ENCODE assay signal across 7 mouse cellular contexts in the genomic region with DNA sequence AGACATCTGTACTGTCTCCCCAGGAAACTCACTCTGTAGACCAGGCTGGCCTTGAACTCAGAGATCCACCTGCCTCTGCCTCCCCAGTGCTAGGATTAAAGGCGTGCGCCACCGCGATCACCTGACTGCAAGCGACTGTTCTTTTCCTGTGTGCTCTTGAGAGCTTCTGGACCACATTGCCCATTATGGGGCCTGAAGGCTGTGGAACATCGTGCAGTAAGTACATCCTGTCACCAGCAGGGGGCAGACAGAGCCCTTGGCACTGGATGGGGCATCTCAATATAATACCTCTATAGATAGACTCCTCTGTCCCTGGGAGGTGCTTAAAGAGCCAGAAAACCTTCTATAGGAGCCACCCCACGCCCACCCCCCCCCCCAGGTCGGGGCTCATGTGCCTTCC. TPM values are rescaled to one million over a fixed set of nuclear protein-coding genes. Genes with fewer than 3 reads are reported as not detected.
A peak's percentile ranks its signal among the peaks of the same experiment; 100 is the strongest.
DNase-seq lines count a peak whose midpoint lies in the region.

No protein-coding gene starts in this region.

- intact Hi-C loops in left cerebral cortex, postnatal 10 days (cut with DNase I) = loop anchor here (5.0 kb wide), 2 partner anchors 338 to 362 kb away; no protein-coding TSS in a partner anchor

- DNase-seq in ZHBTc4 (ENCODE audit: low read depth, low spot score) = peak; percentile 91
- DNase-seq in cerebellum, adult 9-10 months = peak; percentile 95
- peak; percentile 39 to 68 for DNase-seq in frontal cortex, postnatal 14 days (ENCODE audit: low spot score in 2 of 2)
- DNase-seq in induced T-regulatory cell, adult 2 months (ENCODE audit: low read depth) = peak; percentile 85
- peak; percentile 51 to 76 for DNase-seq in left cerebral cortex, postnatal 10 days (ENCODE audit: extremely low spot score in 1 of 2, low spot score in 2 of 2)
- peak; percentile 86 for DNase-seq in mesoderm, embryonic 11.5 days (ENCODE audit: low read depth, low spot score)
- DNase-seq in spleen, postnatal 10 days (ENCODE audit: low spot score in 2 of 2) = peak; percentile 63 to 87

RNA-seq across cellular contexts. Expression of gene Cdh15, which starts 12.8 kb away (rescaled TPM):
- total RNA-seq in left cerebral cortex, postnatal 10 days (2021) = 1 to 10 TPM; 2.4 to 2.9 TPM

RNA-seq across cellular contexts. Expression of gene Acsf3, which starts 59.7 kb away (rescaled TPM):
- total RNA-seq in left cerebral cortex, postnatal 10 days (2021) = 10 to 100 TPM; 17.8 to 18.1 TPM

Comparison
In these comparisons a context has a peak if more than half of its experiments do, and no peak if none do; other contexts are left out.
1. Peak in every context shown above with its lines: DNase-seq.